Mouse (Mus musculus) lung, postnatal 0 days (tissue): Measurements from ENCODE around the gene Ikzf1.

Experiments used
- CTCF ChIP-seq: IDR thresholded peaks from 2 replicates; pipeline ENCODE4 v1.5.1; 2016; ENCODE audit warnings: antibody characterized with exemption, mild to moderate bottlenecking
- EP300 ChIP-seq: IDR thresholded peaks from 2 replicates; pipeline ENCODE4 v1.6.1; 2016; ENCODE audit warnings: antibody characterized with exemption, mild to moderate bottlenecking, control low read depth

- no peak for TF ChIP-seq EP300
- TF ChIP-seq CTCF: no peak
Observed at GRCm38 (mm10) chr11:11709311-11709710, 24.5 kb downstream of the Ikzf1 start.
